Mouse (Mus musculus): ENCODE measurements around the gene Rpp14.
"Not testable (repeated sequence)": the region's sequence is repeated elsewhere in the genome, so short reads cannot be mapped to it uniquely, and the experiment has no call there.

Gene Rpp14

DNA sequence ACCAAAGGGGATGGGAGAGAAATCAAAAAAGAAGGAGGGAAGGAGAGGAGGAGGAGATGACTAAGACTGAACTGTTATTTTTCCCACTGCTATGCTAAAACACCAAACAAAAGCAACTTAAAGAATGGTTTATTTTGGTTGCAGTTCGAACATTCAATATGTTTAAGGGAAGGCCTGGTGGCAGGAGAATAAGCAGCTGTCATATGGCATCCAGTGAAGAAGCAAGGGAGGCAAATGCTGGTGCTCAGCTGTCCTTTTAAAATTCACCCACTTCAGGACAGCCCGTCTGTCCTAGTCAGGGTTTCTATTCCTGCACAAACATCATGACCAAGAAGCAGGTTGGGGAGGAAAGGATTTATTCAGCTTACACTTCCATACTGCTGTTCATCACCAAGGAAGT is 37.2 kb downstream of the Rpp14 start:
- DNase-seq: no peak

DNA sequence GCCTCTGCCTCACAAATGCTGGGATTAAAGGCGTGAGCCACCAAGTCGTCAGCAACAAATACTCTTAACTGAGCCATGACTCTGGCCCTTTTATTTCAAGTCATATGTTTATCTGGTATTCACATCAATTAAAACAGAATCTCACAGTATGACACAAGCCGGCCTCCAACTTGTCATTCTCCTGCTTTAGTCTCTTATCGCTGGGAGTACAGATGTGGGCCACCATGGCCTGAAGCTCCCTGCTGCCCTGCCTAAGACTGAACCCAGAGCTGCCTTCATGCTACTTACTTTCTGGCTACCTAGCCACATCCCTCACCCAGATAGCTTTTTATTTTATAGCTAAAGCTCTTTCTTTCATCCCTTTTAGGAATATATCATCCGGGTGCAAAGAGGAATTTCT is 39.3 kb downstream of the Rpp14 start:
- DNase-seq: no peak

DNA sequence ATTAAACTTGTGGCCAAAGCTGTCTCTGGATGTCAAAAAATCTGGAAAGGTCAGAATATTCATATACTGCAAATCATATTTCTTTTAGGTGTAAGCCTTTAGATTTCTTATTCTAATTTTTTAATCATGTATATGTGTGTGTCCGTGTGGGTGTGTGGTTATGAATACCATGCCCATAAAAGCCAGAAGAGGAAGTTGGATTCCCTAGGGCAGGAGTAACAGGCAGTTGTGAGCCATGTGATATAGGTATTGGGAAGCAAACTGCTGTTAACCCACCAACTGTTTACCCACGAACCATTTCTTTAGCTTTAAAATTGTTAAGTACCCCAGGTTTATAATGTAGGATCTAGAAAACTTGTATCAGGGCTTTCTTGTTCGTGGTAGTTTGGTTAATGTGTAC is 39.7 kb downstream of the Rpp14 start:
- no peak for DNase-seq

DNA sequence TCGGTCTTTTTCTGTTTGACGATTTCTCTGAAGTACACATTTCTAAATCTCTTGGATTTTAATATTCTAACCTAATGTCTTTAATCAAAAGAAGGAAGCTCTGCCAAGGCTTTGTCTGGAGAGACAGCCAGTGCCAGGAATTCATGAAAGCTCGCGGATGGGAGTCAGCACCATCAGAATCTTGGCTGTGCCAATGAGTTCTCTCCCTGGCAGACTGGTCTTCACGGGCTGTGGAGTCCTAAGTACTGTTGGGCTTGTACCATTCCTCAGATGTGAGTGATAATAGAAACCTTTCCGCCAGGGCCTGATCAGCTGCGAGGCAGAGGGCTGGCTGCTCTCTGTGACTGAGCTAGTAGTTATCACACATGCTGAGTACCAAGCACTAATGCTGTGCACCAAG is 43.0 kb downstream of the Rpp14 start:
- no peak for DNase-seq

DNA sequence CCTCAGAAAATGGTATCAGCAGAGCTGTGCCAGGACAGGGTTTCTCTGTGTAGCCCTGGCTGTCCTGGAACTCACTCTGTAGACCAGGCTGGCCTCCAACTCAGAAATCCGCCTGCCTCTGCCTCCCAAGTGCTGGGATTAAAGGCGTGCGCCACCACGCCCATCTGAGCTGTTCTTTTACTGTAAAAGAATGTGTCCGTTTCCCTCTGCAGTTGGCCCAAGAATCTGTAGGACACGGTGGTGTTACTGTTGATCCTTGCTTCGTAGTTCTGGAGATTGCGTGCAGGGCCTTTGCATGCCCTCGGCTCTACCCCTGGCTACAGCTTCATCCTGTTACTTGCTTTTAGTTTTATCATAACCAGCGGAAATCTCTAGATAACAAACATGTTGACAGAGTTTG is 43.4 kb downstream of the Rpp14 start:
- DNase-seq: not testable (repeated sequence)

DNA sequence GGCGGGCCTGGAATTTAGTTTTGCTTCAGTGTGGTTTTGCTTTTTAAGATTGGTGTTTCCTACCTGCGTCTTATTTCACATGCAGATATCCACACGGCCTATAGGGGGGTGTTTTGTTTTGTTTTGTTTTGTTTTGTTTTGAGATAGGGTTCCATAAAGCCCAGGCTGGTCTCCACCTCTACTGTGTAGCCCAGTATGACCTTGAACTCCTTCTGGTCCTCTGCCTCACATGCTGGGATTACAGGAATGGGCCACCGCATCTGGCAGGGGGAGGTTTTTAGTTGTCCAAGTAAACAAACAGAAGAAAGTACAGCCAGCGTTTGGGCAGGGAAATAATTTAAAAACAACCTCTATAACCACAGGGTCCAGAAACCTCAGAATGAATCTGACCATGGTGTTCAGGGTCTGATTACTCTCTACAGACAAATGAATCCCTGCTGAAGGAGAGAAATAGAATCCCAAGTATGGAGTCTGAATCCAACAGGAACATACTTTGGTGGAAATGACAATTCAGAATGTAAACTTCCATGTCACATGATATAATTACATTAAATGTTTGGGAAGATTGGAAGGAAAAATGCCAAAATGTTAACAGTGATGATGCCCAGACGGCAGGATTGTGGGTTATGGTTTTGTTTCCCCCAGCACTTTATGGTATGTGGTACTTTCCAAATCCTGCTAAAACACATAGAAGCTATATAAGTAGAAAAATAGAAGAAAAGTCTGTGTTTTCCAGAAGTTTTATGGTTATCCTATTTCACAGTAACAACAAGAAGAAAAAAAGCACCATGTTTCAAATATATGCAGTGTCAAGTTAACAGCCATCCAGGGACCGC is 44.1 kb downstream of the Rpp14 start:
- DNase-seq: no peak

DNA sequence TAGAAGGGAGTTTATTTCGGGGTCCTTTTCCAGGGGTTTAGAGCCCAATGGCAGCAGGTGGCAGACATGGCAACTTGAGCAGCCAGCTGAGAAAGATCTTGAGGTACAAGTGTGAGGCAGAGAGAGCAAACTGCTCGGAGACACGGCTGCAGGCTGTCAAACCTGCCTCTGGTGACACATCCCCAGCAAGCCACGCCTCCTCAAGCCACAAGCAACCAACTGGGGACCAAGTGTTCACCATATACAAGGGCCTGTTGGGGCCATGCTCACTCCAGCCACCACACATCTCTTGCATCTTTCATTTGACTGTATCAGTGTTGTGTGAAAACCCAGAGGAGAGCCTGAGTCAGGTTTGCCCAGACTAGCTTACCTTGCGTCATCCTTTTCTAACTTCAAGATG is 47.8 kb downstream of the Rpp14 start:
- peak; percentile 16 for DNase-seq

DNA sequence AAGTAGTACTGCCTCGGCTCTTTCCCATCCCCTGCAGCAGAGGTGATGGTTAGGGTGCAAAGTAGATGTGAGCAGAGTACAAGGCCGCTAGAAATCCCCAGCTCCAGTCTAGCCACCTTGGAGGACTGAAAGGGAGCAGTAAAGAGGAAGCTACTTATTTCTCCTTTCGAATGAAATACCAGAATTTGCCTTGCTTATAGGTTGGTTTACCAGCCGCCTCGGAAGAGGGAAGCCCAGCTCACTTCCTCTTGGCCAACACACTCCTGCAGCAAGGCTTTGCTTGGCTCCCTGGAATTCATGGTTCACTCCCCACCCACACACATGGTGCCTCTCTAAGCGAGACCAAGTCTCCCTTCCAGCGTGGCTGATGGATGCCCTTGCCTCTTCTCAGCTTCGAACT is 52.6 kb downstream of the Rpp14 start:
- peak; percentile 34 for DNase-seq

DNA sequence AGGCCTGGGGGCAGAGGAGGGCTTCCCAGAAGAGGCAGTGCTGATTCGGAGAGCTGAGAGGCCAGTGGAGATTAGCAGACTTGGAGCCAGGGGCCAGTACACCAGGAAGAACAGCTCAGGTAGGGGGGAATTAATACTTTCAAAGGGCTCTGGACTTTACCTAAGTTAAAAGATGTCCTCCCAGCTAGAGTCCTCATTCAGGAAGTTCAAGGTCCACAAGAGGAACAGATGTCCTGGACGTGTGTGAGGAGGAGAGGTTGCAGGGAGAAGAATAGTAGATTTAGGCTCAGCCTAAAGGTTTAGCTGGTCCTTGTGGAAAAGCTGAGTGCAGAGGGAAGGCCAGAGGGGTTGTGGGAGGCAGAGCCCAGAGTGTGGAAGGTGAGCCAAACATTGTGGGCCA is 54.1 kb downstream of the Rpp14 start:
- DNase-seq: no peak

DNA sequence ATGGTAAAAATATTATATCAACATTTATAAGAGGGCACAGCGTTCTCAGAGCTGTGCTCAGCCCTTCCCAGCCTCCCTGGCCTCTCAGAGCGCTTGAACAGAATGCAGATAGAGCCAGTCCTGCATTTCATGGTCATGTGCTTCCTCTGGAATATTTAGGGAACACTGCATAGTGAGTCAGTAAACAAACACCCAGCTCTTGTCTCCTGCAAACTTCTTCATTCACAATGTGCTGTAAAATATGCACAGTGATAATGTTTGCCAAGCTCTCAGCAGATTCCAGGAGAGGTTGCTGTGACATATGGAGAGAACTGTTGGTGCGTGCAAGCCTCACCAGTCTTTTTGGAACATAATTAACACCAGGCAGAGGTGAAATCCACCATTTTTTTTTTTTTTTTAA is 55.0 kb downstream of the Rpp14 start:
- peak; percentile 48 for DNase-seq

DNA sequence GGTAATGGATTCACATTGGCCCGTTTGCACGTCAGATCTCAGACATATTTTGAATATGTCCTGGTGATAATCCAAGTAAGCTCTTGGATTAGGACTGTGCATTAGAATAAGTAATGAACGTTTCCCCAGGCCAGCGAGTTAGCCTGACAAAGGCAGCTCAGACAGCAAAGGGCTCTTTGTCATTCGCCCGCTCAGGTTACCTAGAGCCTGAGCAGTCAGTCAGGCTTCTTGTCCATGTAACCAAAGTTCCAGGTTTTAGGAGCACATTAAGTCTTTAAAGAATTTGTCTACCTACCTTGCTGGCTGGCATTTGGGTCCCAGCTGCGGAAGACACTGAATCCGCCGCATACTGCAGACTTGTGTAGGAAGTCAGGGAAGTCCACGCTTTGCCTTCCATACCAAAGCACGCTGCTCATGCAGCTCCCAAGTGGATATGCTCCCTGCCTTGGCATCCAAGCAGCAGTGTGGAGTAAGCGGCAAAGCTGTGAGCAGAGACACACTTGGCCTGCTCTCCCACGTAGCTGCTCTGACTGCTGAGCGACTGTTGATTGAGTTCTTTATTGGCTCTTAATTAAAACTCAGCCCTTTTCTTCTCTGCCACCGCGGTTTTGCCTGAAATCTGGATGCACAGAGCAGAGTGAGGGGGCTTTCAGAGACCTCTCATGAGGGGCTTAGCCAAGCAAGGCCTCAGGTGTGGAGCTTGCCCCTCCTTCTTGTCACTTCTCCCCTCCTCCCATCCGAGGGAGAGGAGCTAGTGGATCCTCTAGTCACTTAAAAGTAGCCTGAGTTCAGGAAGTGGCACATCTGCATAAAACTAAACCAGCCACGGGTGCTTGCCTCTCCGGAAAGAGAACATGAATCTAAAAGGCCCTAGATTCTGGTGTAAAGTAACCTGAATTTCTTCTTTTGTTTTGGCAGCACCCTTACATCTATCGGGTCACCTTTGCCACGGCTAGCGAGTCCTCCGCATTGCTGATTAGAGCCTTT is 59.9 kb downstream of the Rpp14 start:
- no peak for DNase-seq

DNA sequence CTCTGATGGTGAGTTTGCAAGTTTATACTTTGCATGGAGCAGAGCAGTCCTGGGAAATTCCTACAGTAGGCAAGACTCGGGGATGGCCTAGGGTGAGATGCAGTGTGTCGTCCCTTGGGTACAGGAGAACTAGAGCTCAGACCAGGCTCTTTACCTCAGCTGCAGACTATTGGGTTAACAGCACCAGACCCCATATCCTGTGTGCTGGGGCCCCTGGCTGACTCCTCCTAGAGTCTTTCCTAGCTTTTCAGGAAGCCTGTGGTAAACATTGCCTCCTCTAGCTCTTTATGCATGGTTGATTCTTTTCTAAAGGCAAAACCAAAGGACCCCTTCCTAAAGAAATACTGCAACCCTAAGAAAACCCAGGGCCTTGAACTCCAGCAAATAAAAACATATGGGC is 61.0 kb downstream of the Rpp14 start:
- no peak for DNase-seq
